Mouse (Mus musculus): Measurements from ENCODE around the gene Wdr60.

- TF ChIP-seq CTCF (conservative IDR thresholded peaks at IDR 0.05 in 1 of 2, IDR thresholded peaks at IDR 0.05 in 1 of 2; ENCODE audit: low read depth in 2 of 2, low read length in 2 of 2) = no peak
- TF ChIP-seq POLR2A (IDR thresholded peaks at IDR 0.05; ENCODE audit: low read depth, low read length) = no peak
Measured at GRCm38 (mm10) chr12:116223107-116223506, 39.7 kb downstream of the Wdr60 start.

Measured in CH12.LX (cell line).